Mouse (Mus musculus) spleen, adult 2 months (tissue): Measurements from ENCODE around the gene Prss23. TPM values are rescaled to one million over a fixed set of nuclear protein-coding genes. Genes with fewer than 3 reads are reported as not detected.

Source experiments
- DNase-seq, 2 experiments: peaks; one replicate each; pipeline versions ENCODE4 v3.0.0 to v3.0.0-alpha.2; 2012 to 2021; ENCODE audit warnings: low spot score in 2 of 2, low read depth in 1 of 2
- H3K27ac ChIP-seq: fragments of 200-500 bp; 2 replicates; pipeline ENCODE4 v1.5.1; 2012; ENCODE audit warnings: low read length, inconsistent platforms; ENCODE audit not compliant: insufficient read depth
- H3K27me3 ChIP-seq: fragments of 200-500 bp; 2 replicates; pipeline ENCODE4 v1.6.1; 2012; ENCODE audit warnings: mild to moderate bottlenecking, moderate library complexity, low read length, inconsistent platforms; ENCODE audit not compliant: control insufficient read depth, insufficient read depth
- H3K36me3 ChIP-seq: fragments of 200-500 bp; 2 replicates; pipeline ENCODE4 v1.6.1; 2012; ENCODE audit warnings: mild to moderate bottlenecking, low read length, inconsistent platforms; ENCODE audit not compliant: control insufficient read depth, insufficient read depth
- H3K4me1 ChIP-seq: fragments of 200-500 bp; 2 replicates; pipeline ENCODE4 v1.6.1; 2011; ENCODE audit warnings: inconsistent platforms; ENCODE audit not compliant: control insufficient read depth, insufficient read depth, insufficient read length
- H3K4me3 ChIP-seq: fragments of 200-500 bp; 2 replicates; pipeline ENCODE4 v1.5.1; 2011; ENCODE audit warnings: mild to moderate bottlenecking, inconsistent platforms; ENCODE audit not compliant: insufficient read depth, insufficient read length; ENCODE audit errors: extremely low read depth
- CTCF ChIP-seq: fragments of 200-500 bp; IDR thresholded peaks from 2 replicates; pipeline ENCODE4 v1.5.1; 2011; ENCODE audit warnings: mild to moderate bottlenecking, inconsistent platforms; ENCODE audit not compliant: insufficient read depth, insufficient read length, insufficient replicate concordance; ENCODE audit errors: extremely low read depth
- POLR2A ChIP-seq: fragments of 200-500 bp; IDR thresholded peaks from 2 replicates; pipeline ENCODE4 v1.6.1; 2011; ENCODE audit warnings: low read depth, low read length, inconsistent platforms
- WGBS: fragments of 180-500 bp; shearing (Covaris S2); methylation state at CpG from one replicate; pipeline ENCODE4 v1.1.7; 2018; 5-methylcytosine and 5-hydroxymethylcytosine counted together
- polyA plus RNA-seq: library from polyadenylated mRNA; depleted of rRNA; stranded (reverse); fragments of >200 nt; gene quantifications from 2 replicates; pipeline ENCODE4 v1.2.3, GENCODE M21; 2012; rRNA removed

Prss23 gene
- polyA plus RNA-seq = 24.2 and 26.2 TPM in 2 replicates

DNA sequence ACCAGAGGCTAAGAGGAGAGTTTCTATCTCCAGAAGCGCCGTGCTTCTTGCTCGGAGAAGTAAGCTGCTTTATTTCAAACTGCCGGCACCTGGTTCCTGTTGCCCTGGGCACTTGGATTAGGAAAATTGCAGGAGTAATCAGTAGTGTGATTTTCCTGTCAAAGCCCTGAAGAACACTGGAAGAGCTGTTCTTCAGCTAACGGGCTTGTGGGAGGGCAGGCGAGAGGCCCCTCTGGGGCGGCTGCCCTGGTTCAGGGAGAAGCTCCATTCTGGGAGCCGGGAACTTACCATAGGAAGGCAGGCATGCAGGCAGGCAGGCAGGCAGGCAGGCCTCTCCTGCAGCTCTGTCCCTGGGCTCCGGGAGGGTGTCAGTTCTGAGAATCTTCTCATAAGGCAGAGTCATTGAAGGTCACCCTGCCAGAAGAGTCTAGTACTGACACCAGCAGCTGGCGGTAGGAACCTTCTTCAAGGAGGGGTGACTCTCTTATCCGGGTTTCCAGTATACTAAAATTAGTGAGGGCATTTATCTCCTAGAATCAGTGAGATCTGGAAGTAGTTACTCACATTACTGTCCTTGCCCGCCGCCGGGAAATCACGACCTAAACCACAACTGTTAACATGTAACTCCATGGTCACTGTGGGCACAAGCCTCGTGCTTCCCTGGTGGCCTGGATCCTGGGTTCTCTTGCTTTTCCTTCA lies at the start of gene Prss23:
TSS of gene Prss23 (minus strand) at position 457 of the 699 bp plus-strand sequence.
- Histone ChIP-seq H3K27me3 (no peaks in the 10 kb centered on the region), H3K4me3 (no peak within 1 kb of the TSS), H3K4me1 (no peaks in the 10 kb centered on the region), H3K36me3 (no peaks in the 10 kb centered on the region), H3K27ac (no peak within 1 kb of the TSS)
- no peak for DNase-seq
- no peak for TF ChIP-seq POLR2A
- TF ChIP-seq CTCF = no peak
- WGBS = 84% methylated on average over 16 of the region's 16 CpGs

DNA sequence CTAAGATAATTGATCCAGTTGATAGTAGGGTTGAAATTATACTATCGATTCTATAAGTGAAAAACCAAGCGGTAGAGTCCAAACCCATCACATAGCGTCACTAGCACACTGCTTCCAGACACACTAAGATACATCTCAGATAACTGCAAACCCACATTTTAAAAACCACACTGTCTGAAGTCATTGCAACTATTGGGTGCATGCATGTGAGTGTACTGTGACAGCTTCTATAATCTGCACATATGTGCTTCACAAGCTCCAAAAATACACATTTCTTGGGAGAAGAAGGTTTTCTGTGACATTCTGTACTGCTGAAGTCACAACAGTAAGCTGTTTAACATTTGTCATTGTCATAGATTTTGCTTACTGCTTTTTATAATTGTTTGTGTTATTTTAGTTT lies 49.1 kb upstream of the Prss23 start:
- no peak overlapping the region for H3K27ac ChIP-seq
- TF ChIP-seq CTCF (no peak), POLR2A (no peak)
- H3K4me3 ChIP-seq = no peak overlapping the region
- H3K36me3 ChIP-seq = no peaks in the 10 kb centered on the region
- no peaks in the 10 kb centered on the region for H3K4me1 ChIP-seq
- WGBS = 89% methylated on average over 3 of the region's 3 CpGs
- no peaks in the 10 kb centered on the region for H3K27me3 ChIP-seq
- no peak for DNase-seq

DNA sequence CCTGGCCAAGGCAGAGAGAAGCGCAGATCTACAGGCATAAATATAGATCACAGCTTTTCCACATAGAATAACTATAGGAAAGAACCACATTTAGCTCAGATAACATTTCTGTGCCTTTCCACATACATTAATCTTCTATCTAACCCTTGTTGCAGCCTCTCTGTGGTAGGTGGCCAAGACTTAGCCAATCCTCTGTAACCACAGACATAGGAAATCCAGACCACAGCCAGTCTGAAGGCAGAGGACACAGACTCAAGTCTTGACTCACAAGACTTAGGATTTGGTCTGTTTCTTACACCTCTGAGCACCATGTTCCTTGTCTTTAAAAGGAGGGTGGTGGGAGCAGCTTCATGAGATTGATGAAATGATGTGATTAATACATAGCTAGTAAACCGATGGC lies 37.6 kb upstream of the Prss23 start:
- Histone ChIP-seq H3K4me1 (no peaks in the 10 kb centered on the region), H3K36me3 (no peaks in the 10 kb centered on the region), H3K4me3 (no peak overlapping the region), H3K27ac (no peak overlapping the region), H3K27me3 (no peaks in the 10 kb centered on the region)
- WGBS = 88% methylated on average over 2 of the region's 2 CpGs
- no peak for DNase-seq
- TF ChIP-seq CTCF (no peak), POLR2A (no peak)

- 91% methylated on average over 2 of the region's 2 CpGs for WGBS
- no peaks in the 10 kb centered on the region for H3K27me3 ChIP-seq
Measured at GRCm38 (mm10) chr7:89563501-89563900, 36.5 kb upstream of the Prss23 start.

DNA sequence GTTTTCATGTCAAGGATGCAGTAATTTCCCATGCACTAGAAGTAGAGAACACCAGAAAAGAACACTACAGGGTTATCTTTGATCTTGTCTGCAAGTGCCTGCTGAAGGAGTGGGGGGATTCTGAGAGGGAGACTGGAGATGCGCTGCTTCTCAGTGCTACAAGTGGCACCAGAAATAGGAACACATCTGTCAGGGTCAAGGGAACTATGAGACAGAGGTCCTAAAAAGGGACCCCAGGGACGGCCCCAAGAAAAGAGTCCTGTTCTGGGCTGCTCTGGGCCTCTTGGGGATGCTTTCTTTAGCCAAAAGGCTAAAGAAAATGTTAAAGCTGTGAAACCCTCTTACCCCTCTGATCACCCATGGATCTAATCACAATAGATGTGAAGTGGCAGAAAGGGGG lies 35.2 kb upstream of the Prss23 start:
- no peak for DNase-seq
- Histone ChIP-seq H3K27ac (no peak overlapping the region), H3K4me3 (no peak overlapping the region), H3K4me1 (no peaks in the 10 kb centered on the region; the same call in 1 of the 2 replicates), H3K27me3 (no peaks in the 10 kb centered on the region), H3K36me3 (no peaks in the 10 kb centered on the region)
- WGBS = 78% methylated on average over 2 of the region's 2 CpGs
- no peak for TF ChIP-seq CTCF
- TF ChIP-seq POLR2A = no peak

More at GRCm38 (mm10) chr7:89563501-89563900, 36.5 kb upstream of the Prss23 start:
- TF ChIP-seq POLR2A (no peak), CTCF (no peak)
- no peaks in the 10 kb centered on the region for H3K4me1 ChIP-seq
- DNase-seq = no peak
- no peaks in the 10 kb centered on the region for H3K36me3 ChIP-seq
- H3K4me3 ChIP-seq = no peak overlapping the region
- H3K27ac ChIP-seq = no peak overlapping the region

DNA sequence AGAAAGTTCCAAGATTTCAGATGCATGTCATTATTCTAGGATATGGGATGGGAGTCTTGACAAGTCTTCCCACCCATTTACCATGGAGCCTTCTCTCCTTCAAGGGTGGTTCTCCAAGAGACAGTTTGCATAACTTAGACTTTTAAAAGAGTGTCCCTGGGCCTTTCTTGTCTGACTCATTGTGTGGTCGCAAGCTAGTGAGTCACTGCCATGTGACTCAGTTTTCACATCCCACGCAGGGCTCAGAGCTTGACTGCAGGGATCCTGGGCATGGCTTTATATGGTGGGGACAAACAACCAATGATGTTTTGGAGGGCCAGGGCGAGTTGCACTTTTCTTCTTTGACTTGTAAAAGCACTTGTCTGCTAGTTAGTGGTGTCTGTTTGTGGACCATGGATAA lies 34.0 kb upstream of the Prss23 start:
- no peaks in the 10 kb centered on the region; the same call in 1 of the 2 replicates for H3K4me1 ChIP-seq
- H3K27me3 ChIP-seq = no peaks in the 10 kb centered on the region
- TF ChIP-seq POLR2A = no peak
- no peak for TF ChIP-seq CTCF
- no peak for DNase-seq
- no peak overlapping the region for H3K27ac ChIP-seq
- no peak overlapping the region for H3K4me3 ChIP-seq
- H3K36me3 ChIP-seq = no peaks in the 10 kb centered on the region
- WGBS = 63% methylated on average over 3 of the region's 3 CpGs

DNA sequence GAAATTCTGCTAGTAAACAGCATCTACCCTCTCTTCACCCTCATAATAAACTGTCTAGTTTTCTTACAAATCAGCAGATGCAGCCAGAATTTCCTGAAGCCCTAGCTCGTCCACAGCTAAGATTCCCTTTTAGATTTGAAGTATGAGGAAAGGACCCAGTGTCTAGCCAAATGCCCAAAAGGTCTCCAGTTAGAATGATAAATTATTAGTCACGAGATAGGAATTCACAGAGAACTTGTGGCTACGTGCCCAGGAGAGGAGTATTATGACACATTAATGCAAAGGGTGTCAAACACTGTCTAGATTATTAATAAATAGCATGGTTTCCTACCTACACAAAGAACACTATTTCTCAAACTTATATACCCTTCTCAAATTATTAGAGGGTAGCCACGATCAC lies 32.6 kb upstream of the Prss23 start:
- Histone ChIP-seq H3K4me1 (no peaks in the 10 kb centered on the region; the same call in 1 of the 2 replicates), H3K27me3 (no peaks in the 10 kb centered on the region), H3K27ac (no peak overlapping the region), H3K4me3 (no peak overlapping the region), H3K36me3 (no peaks in the 10 kb centered on the region)
- DNase-seq = no peak
- 79% methylated on average over 4 of the region's 4 CpGs for WGBS
- TF ChIP-seq POLR2A (no peak), CTCF (no peak)
